ENCODE assay signal across 13 mouse cellular contexts in genomic region chr1:185409831-185410230, GRCm38 (mm10). TPM values are rescaled to one million over a fixed set of nuclear protein-coding genes. Genes with fewer than 3 reads are reported as not detected.
A peak's percentile ranks its signal among the peaks of the same experiment; 100 is the strongest.
DNase-seq lines count a peak whose midpoint lies in the region; ATAC-seq and TF ChIP-seq lines count a peak whose summit lies in the region.
"Had no signal": no experiment of that assay in that cellular context is flagged by ENCODE, and none has a peak within 500 bp of the region (broad histone marks: within the 10 kb centered on the region; RNA-seq: fewer than 3 reads in every experiment).

No protein-coding gene starts in this region.

- DNase-seq in cerebellum, postnatal 14 days: peak; percentile 30 to 33
- no peak for DNase-seq in cerebellum, adult 11 months
- peak in 1 of 2 experiments; percentile 9 for DNase-seq in layer of hippocampus, adult 2 months (ENCODE audit: low spot score in 2 of 2)
- no peak for DNase-seq in layer of hippocampus, adult 9-10 months (ENCODE audit: low spot score)
- peak; percentile 5 for DNase-seq in c-Kit-positive CD71-negative TER-119-negative erythroid progenitor cells, embryonic 14.5 days (ENCODE audit: low read depth)
- no peak for DNase-seq in thymus, adult 18-20 months
- DNase-seq in heart, adult 11 months: no peak
- DNase-seq: B cell, adult 2 months had no signal

- peak; percentile 74 for TF ChIP-seq CTCF in layer of hippocampus, adult 2 months (conservative IDR thresholded peaks at IDR 0.05)

- H3K4me3 ChIP-seq in layer of hippocampus, adult 2 months: no peak overlapping the region
- H3K4me3 ChIP-seq: embryonic facial prominence, embryonic 12.5 days; limb, embryonic 15.5 days; stomach, embryonic 15.5 days had no signal

- H3K27ac ChIP-seq in layer of hippocampus, adult 2 months: no peak overlapping the region
- H3K27ac ChIP-seq: embryonic facial prominence, embryonic 12.5 days; limb, embryonic 15.5 days; stomach, embryonic 15.5 days had no signal

- 0 out of 2 replicates have a peak, but pooled peaks have one; percentile 58 for ATAC-seq in megakaryocyte progenitor cell, adult 5-6 weeks (replicated peaks; ENCODE audit: poor library complexity)

RNA-seq across cellular contexts. Expression of gene Slc30a10, which starts 44.8 kb away (rescaled TPM):
- total RNA-seq in layer of hippocampus, adult 2 months (2021): 1 to 10 TPM; 8.5 to 9.0 TPM
- total RNA-seq in megakaryocyte progenitor cell, adult 5-6 weeks (2015): 0.05 and 0.07 TPM in 2 replicates
- 0.07 and 0.08 TPM in 2 replicates for total RNA-seq in megakaryocyte progenitor cell, adult 5-6 weeks (2017)
- total RNA-seq: hematopoietic stem cell, adult 5-6 weeks had no signal

RNA-seq across cellular contexts. Expression of gene Eprs, which starts 47.0 kb away (rescaled TPM):
- total RNA-seq in layer of hippocampus, adult 2 months (2021): 10 to 100 TPM; 65.2 to 69.5 TPM
- 108 and 117 TPM in 2 replicates for total RNA-seq in megakaryocyte progenitor cell, adult 5-6 weeks (2015)
- total RNA-seq in megakaryocyte progenitor cell, adult 5-6 weeks (2017): 214 and 252 TPM in 2 replicates

Comparison
In these comparisons a context has a peak if more than half of its experiments do, and no peak if none do; other contexts are left out.
1. DNase-seq: peak in cerebellum, postnatal 14 days (2 of 2) and c-Kit-positive CD71-negative TER-119-negative erythroid progenitor cells, embryonic 14.5 days (single experiment); none in cerebellum, adult 11 months (single experiment), layer of hippocampus, adult 9-10 months (single experiment), thymus, adult 18-20 months (0 of 2) and heart, adult 11 months (single experiment).
2. RNA of gene Slc30a10, which starts 44.8 kb away (total RNA-seq): 8.5 to 9.0 TPM in layer of hippocampus, adult 2 months; 0.05 to 0.08 TPM in megakaryocyte progenitor cell, adult 5-6 weeks; every median in the first group is over 4 times any median in the second.